Mouse (Mus musculus) midbrain, embryonic 10.5 days (tissue): ENCODE measurements around the gene Arfip2. TPM values are rescaled to one million over a fixed set of nuclear protein-coding genes. Genes with fewer than 3 reads are reported as not detected.

Source experiments
- DNase-seq: peaks from one replicate; pipeline ENCODE4 v3.0.0-alpha.2; 2017; ENCODE audit warnings: low spot score
- H3K27ac ChIP-seq: fragments of 300-500 bp; sonication (generic); replicated peaks from 2 replicates; pipeline ENCODE4 v1.5.1; 2016; ENCODE audit warnings: mild to moderate bottlenecking
- H3K27me3 ChIP-seq: fragments of 300-500 bp; sonication (generic); 2 replicates; pipeline ENCODE4 v1.6.1; 2016; ENCODE audit warnings: low read depth, mild to moderate bottlenecking; ENCODE audit not compliant: poor library complexity, severe bottlenecking
- H3K36me3 ChIP-seq: fragments of 300-500 bp; sonication (generic); 2 replicates; pipeline ENCODE4 v1.6.1; 2016; ENCODE audit warnings: mild to moderate bottlenecking, moderate library complexity
- H3K4me1 ChIP-seq: fragments of 300-500 bp; sonication (generic); 2 replicates; pipeline ENCODE4 v1.6.1; 2016
- H3K4me3 ChIP-seq: fragments of 300-500 bp; sonication (generic); 2 replicates; pipeline ENCODE4 v1.5.1; 2016; ENCODE audit warnings: mild to moderate bottlenecking, moderate library complexity
- H3K9me3 ChIP-seq: fragments of 300-500 bp; sonication (generic); replicated peaks from 2 replicates; pipeline ENCODE4 v1.6.1; 2016; ENCODE audit warnings: mild to moderate bottlenecking
- WGBS: fragments of 180-500 bp; shearing (Covaris S2); methylation state at CpG from one replicate; pipeline ENCODE4 v1.1.7; 2016; 5-methylcytosine and 5-hydroxymethylcytosine counted together
- polyA plus RNA-seq: library from polyadenylated mRNA; unstranded; fragments of >200 nt; fragmentation: Nextera tagmentation; extraction: Ambion mirVana; gene quantifications from 2 replicates; pipeline ENCODE4 v1.2.1, GENCODE M21; 2016

Gene Arfip2
- polyA plus RNA-seq, 1 experiment from 2014 or later = 57.5 TPM

GRCm38 (mm10) chr7:105632551-105632972 is 7.7 kb downstream of the Arfip2 start:
- 19% methylated on average over 4 of the region's 4 CpGs for WGBS
- no peak for DNase-seq
- peak overlapping the region; percentile 89 for H3K27ac ChIP-seq
- H3K9me3 ChIP-seq = no peaks in the 10 kb centered on the region
- peak overlapping the region; percentile 91 for H3K4me3 ChIP-seq
- peaks cover 70% of the 10 kb centered on the region for H3K4me1 ChIP-seq
- H3K36me3 ChIP-seq = peaks cover 22% of the 10 kb centered on the region
- peaks cover 37% of the 10 kb centered on the region for H3K27me3 ChIP-seq

- no peak overlapping the region for H3K4me3 ChIP-seq
- WGBS = 36% methylated on average over 3 of the region's 3 CpGs
- no peak for DNase-seq
- H3K27me3 ChIP-seq = peaks cover 25% of the 10 kb centered on the region
- no peaks in the 10 kb centered on the region for H3K9me3 ChIP-seq
- peaks cover 16% of the 10 kb centered on the region for H3K36me3 ChIP-seq
- H3K4me1 ChIP-seq = peaks cover 50% of the 10 kb centered on the region
- H3K27ac ChIP-seq = peak overlapping the region; percentile 63
Measured at GRCm38 (mm10) chr7:105628633-105629032, 11.6 kb downstream of the Arfip2 start.

- Histone ChIP-seq H3K9me3 (no peaks in the 10 kb centered on the region), H3K27ac (no peak overlapping the region), H3K36me3 (peaks cover 48% of the 10 kb centered on the region), H3K4me3 (no peak overlapping the region), H3K4me1 (peaks cover 23% of the 10 kb centered on the region), H3K27me3 (peaks cover 13% of the 10 kb centered on the region)
- WGBS = 84% methylated on average over 6 of the region's 6 CpGs
- no peak for DNase-seq
Measured at GRCm38 (mm10) chr7:105625397-105625796, 14.8 kb downstream of the Arfip2 start.

GRCm38 (mm10) chr7:105621646-105622292 is 18.4 kb downstream of the Arfip2 start:
- DNase-seq = no peak
- Histone ChIP-seq H3K9me3 (no peaks in the 10 kb centered on the region), H3K4me3 (no peak overlapping the region), H3K36me3 (peaks cover 82% of the 10 kb centered on the region), H3K4me1 (peaks cover 8% of the 10 kb centered on the region), H3K27ac (no peak overlapping the region), H3K27me3 (no peaks in the 10 kb centered on the region)
- 89% methylated on average over 8 of the region's 8 CpGs for WGBS

- Histone ChIP-seq H3K27ac (no peak overlapping the region), H3K27me3 (no peaks in the 10 kb centered on the region), H3K4me3 (no peak overlapping the region), H3K4me1 (peaks cover 8% of the 10 kb centered on the region), H3K9me3 (no peaks in the 10 kb centered on the region), H3K36me3 (peaks cover 90% of the 10 kb centered on the region)
- no peak for DNase-seq
- 89% methylated on average over 4 of the region's 4 CpGs for WGBS
Measured at GRCm38 (mm10) chr7:105621053-105621452, 19.2 kb downstream of the Arfip2 start.

GRCm38 (mm10) chr7:105619701-105620100 is 20.5 kb downstream of the Arfip2 start:
- WGBS = 74% methylated on average over 3 of the region's 3 CpGs
- DNase-seq = no peak
- Histone ChIP-seq H3K4me3 (no peak overlapping the region), H3K27ac (no peak overlapping the region), H3K4me1 (peaks cover 8% of the 10 kb centered on the region), H3K9me3 (no peaks in the 10 kb centered on the region), H3K27me3 (no peaks in the 10 kb centered on the region), H3K36me3 (peaks cover 97% of the 10 kb centered on the region)

GRCm38 (mm10) chr7:105617810-105618209 is 22.4 kb downstream of the Arfip2 start:
- Histone ChIP-seq H3K27ac (no peak overlapping the region), H3K9me3 (no peaks in the 10 kb centered on the region), H3K36me3 (peaks cover 98% of the 10 kb centered on the region), H3K4me1 (peaks cover 8% of the 10 kb centered on the region), H3K27me3 (no peaks in the 10 kb centered on the region), H3K4me3 (no peak overlapping the region)
- 96% methylated on average over 22 of the region's 22 CpGs for WGBS
- DNase-seq = no peak

- Histone ChIP-seq H3K27me3 (no peaks in the 10 kb centered on the region), H3K27ac (no peak overlapping the region), H3K9me3 (no peaks in the 10 kb centered on the region), H3K36me3 (peaks cover 98% of the 10 kb centered on the region), H3K4me3 (no peak overlapping the region), H3K4me1 (peaks cover 8% of the 10 kb centered on the region)
- 88% methylated on average over 6 of the region's 6 CpGs for WGBS
- DNase-seq = no peak
Measured at GRCm38 (mm10) chr7:105616561-105616960, 23.7 kb downstream of the Arfip2 start.

- Histone ChIP-seq H3K27me3 (no peaks in the 10 kb centered on the region), H3K36me3 (peaks cover 98% of the 10 kb centered on the region), H3K9me3 (no peaks in the 10 kb centered on the region), H3K4me1 (peaks cover 8% of the 10 kb centered on the region), H3K4me3 (no peak overlapping the region), H3K27ac (no peak overlapping the region)
- 93% methylated on average over 1 of the region's 1 CpGs for WGBS
- DNase-seq = no peak
Measured at GRCm38 (mm10) chr7:105615720-105616119, 24.5 kb downstream of the Arfip2 start.

GRCm38 (mm10) chr7:105614400-105614799 is 25.8 kb downstream of the Arfip2 start:
- peaks cover 100% of the 10 kb centered on the region for H3K36me3 ChIP-seq
- no peaks in the 10 kb centered on the region for H3K9me3 ChIP-seq
- WGBS = 91% methylated on average over 1 of the region's 1 CpGs
- no peak for DNase-seq
- H3K27ac ChIP-seq = no peak overlapping the region
- H3K4me3 ChIP-seq = no peak overlapping the region
- H3K4me1 ChIP-seq = peaks cover 8% of the 10 kb centered on the region
- no peaks in the 10 kb centered on the region for H3K27me3 ChIP-seq

- 88% methylated on average over 1 of the region's 1 CpGs for WGBS
- Histone ChIP-seq H3K4me1 (no peaks in the 10 kb centered on the region), H3K9me3 (no peaks in the 10 kb centered on the region), H3K27ac (no peak overlapping the region), H3K36me3 (peaks cover 74% of the 10 kb centered on the region), H3K4me3 (no peak overlapping the region), H3K27me3 (no peaks in the 10 kb centered on the region)
- DNase-seq = no peak
Measured at GRCm38 (mm10) chr7:105611767-105612166, 28.4 kb downstream of the Arfip2 start.

GRCm38 (mm10) chr7:105608467-105608866 is 31.7 kb downstream of the Arfip2 start:
- H3K4me3 ChIP-seq = no peak overlapping the region

GRCm38 (mm10) chr7:105602860-105603623 is 37.2 kb downstream of the Arfip2 start:
- WGBS = 39% methylated on average over 9 of the region's 9 CpGs
- peak; percentile 68 for DNase-seq
- Histone ChIP-seq H3K4me3 (no peak overlapping the region), H3K4me1 (0 out of 2 replicates have a peak, but pooled peaks cover 4% of the 10 kb centered on the region), H3K27me3 (no peaks in the 10 kb centered on the region), H3K9me3 (no peaks in the 10 kb centered on the region), H3K36me3 (no peaks in the 10 kb centered on the region), H3K27ac (no peak overlapping the region)

More at GRCm38 (mm10) chr7:105608467-105608866, 31.7 kb downstream of the Arfip2 start:
- H3K27me3 ChIP-seq = no peaks in the 10 kb centered on the region
- no peaks in the 10 kb centered on the region for H3K4me1 ChIP-seq
- no peak overlapping the region for H3K27ac ChIP-seq
- H3K9me3 ChIP-seq = no peaks in the 10 kb centered on the region
- DNase-seq = no peak
- peaks cover 41% of the 10 kb centered on the region for H3K36me3 ChIP-seq
- 87% methylated on average over 3 of the region's 3 CpGs for WGBS
